Mouse (Mus musculus): ENCODE data around the gene Atp6v0d1. TPM values are rescaled to one million over a fixed set of nuclear protein-coding genes. Genes with fewer than 3 reads are reported as not detected.

Gene Atp6v0d1
- polyA plus RNA-seq, 1 experiment from 2014 or later = 104 TPM

DNA sequence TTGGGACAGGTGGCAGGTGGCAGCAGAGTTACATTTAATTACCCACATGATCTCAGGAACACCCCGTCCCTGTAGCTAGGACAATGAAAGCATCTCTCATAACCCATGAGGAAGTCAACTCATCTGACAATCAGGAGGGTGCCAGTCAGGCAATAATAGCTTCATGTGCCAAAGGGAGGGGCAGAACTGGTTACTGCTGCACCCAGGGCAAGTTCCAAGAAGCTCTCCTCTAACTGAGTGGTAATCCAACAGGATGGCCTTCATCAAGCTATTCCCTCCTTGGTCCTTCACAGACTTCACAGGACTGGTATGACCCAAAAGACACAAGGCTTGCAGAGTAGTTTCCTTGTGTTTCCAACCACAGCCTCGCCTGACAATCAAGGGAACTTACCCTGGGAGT is 15.8 kb downstream of the Atp6v0d1 start:
- Histone ChIP-seq H3K27ac (replicated peaks) (no peak overlapping the region), H3K4me1 (peaks cover 22% of the 10 kb centered on the region), H3K36me3 (no peaks in the 10 kb centered on the region), H3K9ac (no peak overlapping the region), H3K4me2 (replicated peaks) (no peak overlapping the region), H3K9me3 (replicated peaks) (no peaks in the 10 kb centered on the region), H3K4me3 (replicated peaks) (no peak overlapping the region), H3K27me3 (no peaks in the 10 kb centered on the region)
- 70% methylated on average over 2 of the region's 2 CpGs for WGBS
- no peak for ATAC-seq (ENCODE audit: insufficient number of reproducible peaks, low FRiP score, low TSS enrichment, low read depth)

DNA sequence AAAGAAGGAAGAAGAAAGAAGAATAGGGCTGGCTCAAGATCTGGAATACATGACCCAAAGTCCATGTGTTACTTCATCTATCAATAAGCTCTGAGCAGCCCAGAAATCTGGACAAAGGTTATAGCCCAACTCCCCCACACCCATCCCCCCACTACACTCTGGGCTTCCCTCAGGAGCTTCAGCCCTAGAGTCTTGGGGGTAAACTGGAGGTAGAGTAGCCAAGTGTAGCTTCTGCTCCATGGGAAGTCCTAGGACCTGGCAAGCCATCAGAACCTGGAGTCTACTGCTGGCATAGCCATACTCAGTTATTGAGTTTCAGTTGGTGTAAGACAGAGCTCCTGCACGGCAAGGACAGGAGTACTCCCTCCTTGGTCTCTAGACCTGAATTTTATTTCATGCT is 16.3 kb downstream of the Atp6v0d1 start:
- Histone ChIP-seq H3K4me3 (replicated peaks) (no peak overlapping the region), H3K36me3 (no peaks in the 10 kb centered on the region)
- WGBS = 88% methylated on average over 1 of the region's 1 CpGs

DNA sequence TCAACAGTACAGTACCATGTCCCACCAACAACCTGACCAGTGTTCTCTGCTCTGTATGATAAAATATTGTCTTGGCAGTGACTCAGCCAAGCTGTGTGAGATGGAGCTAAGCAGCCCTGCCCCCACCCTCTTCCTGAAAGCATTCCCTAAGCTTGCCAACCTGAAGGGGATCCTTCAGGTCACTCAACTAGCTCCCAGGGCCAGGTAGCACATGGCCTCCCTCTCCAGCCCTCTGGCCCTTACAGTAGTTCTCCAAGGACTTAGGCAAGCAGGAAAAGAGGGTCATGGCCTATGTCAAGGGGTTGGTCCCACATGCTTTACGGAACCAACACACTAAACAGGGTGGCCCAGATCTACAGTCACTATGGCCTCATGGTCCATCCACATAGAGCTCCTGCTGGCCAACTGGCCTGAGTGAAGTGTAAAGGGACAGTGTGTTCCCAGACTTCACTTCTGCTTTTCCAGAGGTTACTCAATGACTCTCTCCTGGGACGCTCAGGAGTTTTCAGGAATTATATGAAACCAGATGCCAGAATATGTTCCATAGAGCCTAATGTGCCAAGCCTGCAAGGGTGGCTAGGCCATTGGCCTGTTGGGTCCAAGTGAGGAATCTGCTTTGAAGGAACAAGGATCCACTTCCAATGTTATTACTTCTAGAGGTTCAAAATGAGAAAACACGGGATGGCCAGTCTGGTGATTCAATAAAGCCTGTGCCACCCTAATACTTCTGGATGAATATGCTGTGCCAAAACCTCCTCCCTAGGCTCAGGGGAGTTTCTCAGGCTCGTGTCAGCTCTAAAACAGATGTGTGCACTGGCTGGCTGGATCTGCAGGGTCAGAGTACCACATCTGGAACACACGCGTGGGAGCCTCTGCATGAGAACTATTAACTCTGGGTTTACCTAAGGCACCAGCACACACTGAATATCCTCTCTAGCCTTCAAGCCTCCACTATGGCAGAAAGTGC is 19.2 kb downstream of the Atp6v0d1 start:
- H3K4me2 ChIP-seq (replicated peaks) = no peak overlapping the region
- WGBS = 58% methylated on average over 6 of the region's 6 CpGs
- no peak overlapping the region for H3K27ac ChIP-seq (replicated peaks)
- ATAC-seq (ENCODE audit: insufficient number of reproducible peaks, low FRiP score, low TSS enrichment, low read depth) = no peak
- H3K4me1 ChIP-seq = peaks cover 35% of the 10 kb centered on the region
- H3K36me3 ChIP-seq = peaks cover 5% of the 10 kb centered on the region; the same call in 1 of the 2 replicates
- H3K9me3 ChIP-seq (replicated peaks) = no peaks in the 10 kb centered on the region
- H3K9ac ChIP-seq = no peak overlapping the region
- no peaks in the 10 kb centered on the region for H3K27me3 ChIP-seq
- H3K4me3 ChIP-seq (replicated peaks) = no peak overlapping the region

More for the DNA sequence above, 16.3 kb downstream of the Atp6v0d1 start:
- no peak for ATAC-seq (ENCODE audit: insufficient number of reproducible peaks, low FRiP score, low TSS enrichment, low read depth)
- Histone ChIP-seq H3K9ac (no peak overlapping the region), H3K4me2 (replicated peaks) (no peak overlapping the region), H3K27me3 (no peaks in the 10 kb centered on the region), H3K4me1 (peaks cover 28% of the 10 kb centered on the region), H3K27ac (replicated peaks) (no peak overlapping the region), H3K9me3 (replicated peaks) (no peaks in the 10 kb centered on the region)

DNA sequence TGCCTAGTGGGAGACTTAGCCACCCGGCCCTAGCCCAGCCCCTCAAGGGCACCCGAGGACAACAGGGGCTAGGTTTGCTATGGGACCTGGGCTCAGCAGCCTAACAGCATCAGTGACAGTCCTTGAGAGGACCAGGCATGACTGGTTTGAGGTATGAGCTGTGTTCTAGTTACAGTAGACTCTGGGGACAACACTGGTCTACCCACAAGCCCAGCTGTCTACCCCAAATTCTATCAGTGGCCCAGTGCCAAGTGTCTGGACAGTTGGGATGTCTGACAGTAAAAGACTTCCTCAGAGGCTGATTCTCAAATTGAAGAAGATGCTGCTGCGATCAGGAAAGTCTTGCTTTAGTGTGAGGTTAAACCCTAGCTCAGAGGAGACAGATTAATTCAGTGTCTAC is 20.6 kb downstream of the Atp6v0d1 start:
- H3K36me3 ChIP-seq = peaks cover 6% of the 10 kb centered on the region; the same call in 1 of the 2 replicates
- 71% methylated on average over 3 of the region's 3 CpGs for WGBS
- H3K4me2 ChIP-seq (replicated peaks) = no peak overlapping the region
- H3K27ac ChIP-seq (replicated peaks) = 0 out of 2 replicates have a peak overlapping the region, but pooled peaks have one; percentile 44
- no peaks in the 10 kb centered on the region for H3K9me3 ChIP-seq (replicated peaks)
- H3K27me3 ChIP-seq = no peaks in the 10 kb centered on the region
- no peak for ATAC-seq (ENCODE audit: insufficient number of reproducible peaks, low FRiP score, low TSS enrichment, low read depth)
- H3K4me3 ChIP-seq (replicated peaks) = no peak overlapping the region
- H3K4me1 ChIP-seq = peaks cover 35% of the 10 kb centered on the region
- H3K9ac ChIP-seq = no peak overlapping the region

DNA sequence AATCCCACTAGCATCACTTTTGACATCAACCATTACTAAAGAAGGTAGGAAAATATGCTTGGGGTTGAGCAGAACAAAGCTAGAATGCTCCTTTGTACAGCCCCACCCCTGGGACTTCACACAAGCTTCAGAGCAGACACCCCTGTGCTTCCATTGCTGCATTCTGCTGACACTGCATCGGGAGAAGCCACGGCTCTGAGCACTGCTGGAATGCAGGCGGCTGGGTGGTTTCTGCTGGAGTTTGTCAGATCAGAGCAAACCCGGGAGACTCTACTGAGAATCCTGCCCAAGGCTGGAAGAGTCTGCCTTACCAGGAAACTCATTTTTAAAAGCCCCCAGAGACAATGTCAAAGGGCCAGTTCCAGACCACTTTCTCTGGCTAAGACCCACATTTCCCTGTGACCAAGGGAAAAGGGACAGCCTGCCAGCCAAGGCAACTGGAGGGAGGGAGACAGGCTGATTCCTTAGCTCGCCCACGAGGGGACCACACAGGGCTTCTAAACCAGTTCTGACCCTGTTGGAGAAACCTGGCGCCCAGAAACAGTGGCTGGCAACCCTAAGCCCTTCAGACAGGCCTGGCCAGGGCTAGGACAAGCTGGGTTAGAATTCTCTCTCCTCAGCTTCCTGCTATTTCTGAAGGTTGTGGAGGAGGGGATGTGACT is 21.2 kb downstream of the Atp6v0d1 start:
- H3K27ac ChIP-seq (replicated peaks) = peak overlapping the region; percentile 44; the same call in 1 of the 2 replicates
- H3K4me2 ChIP-seq (replicated peaks) = no peak overlapping the region
- whole genome bisulfite sequencing = 35% methylated on average over 7 of the region's 7 CpGs
- H3K36me3 ChIP-seq = peaks cover 6% of the 10 kb centered on the region; the same call in 1 of the 2 replicates
- no peaks in the 10 kb centered on the region for H3K27me3 ChIP-seq
- H3K9ac ChIP-seq = no peak overlapping the region
- H3K4me1 ChIP-seq = peaks cover 35% of the 10 kb centered on the region
- H3K9me3 ChIP-seq (replicated peaks) = no peaks in the 10 kb centered on the region
- ATAC-seq (ENCODE audit: insufficient number of reproducible peaks, low FRiP score, low TSS enrichment, low read depth) = no peak
- no peak overlapping the region for H3K4me3 ChIP-seq (replicated peaks)

DNA sequence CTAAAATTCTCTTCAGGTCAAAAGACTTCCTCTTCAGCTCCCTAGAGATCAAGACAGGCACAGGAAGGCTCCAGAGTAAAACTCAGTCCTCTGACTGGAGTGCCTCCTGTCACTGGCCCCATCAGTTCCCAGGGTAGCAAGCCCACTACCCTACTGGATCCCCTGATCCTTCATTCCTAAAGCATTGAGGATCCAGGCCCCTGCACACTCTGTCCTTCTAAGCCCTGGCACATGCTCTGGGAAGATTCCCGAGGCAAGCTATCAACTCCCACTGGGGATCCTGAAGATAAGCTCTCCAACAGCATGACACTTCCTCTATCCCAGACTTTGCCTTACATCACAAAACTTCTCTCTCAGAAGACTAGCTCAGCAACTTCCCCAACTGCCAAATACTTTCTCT is 22.1 kb downstream of the Atp6v0d1 start:
- Histone ChIP-seq H3K27me3 (no peaks in the 10 kb centered on the region), H3K4me3 (replicated peaks) (no peak overlapping the region), H3K9ac (no peak overlapping the region), H3K36me3 (peaks cover 15% of the 10 kb centered on the region), H3K9me3 (replicated peaks) (no peaks in the 10 kb centered on the region), H3K4me2 (replicated peaks) (no peak overlapping the region), H3K27ac (replicated peaks) (no peak overlapping the region), H3K4me1 (peaks cover 35% of the 10 kb centered on the region)
- WGBS = 43% methylated on average over 1 of the region's 1 CpGs
- ATAC-seq (ENCODE audit: insufficient number of reproducible peaks, low FRiP score, low TSS enrichment, low read depth) = no peak

DNA sequence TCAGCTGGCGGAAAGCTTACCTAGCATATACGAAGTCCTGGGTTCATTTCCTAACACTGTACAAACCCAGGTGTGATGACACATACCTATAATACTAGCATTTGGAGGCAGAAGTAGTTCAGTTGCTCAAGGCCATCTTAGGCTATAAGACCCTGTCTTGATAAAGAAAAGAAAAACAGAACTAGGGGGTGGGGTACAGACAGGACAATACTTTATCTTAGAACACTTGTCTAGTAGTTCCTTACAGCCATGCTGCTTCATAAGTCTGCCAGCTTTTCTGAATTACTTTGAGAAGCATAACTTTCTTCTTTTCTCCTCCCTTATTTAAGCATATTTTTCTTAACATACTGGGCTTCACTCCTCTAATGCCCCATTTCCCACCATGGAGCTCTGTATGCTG is 23.0 kb downstream of the Atp6v0d1 start:
- H3K36me3 ChIP-seq = peaks cover 22% of the 10 kb centered on the region
- no peak overlapping the region for H3K9ac ChIP-seq
- peaks cover 35% of the 10 kb centered on the region for H3K4me1 ChIP-seq
- WGBS = 85% methylated on average over 2 of the region's 2 CpGs
- H3K27ac ChIP-seq (replicated peaks) = no peak overlapping the region
- H3K4me3 ChIP-seq (replicated peaks) = no peak overlapping the region
- no peaks in the 10 kb centered on the region for H3K27me3 ChIP-seq
- H3K9me3 ChIP-seq (replicated peaks) = no peaks in the 10 kb centered on the region
- no peak for ATAC-seq (ENCODE audit: insufficient number of reproducible peaks, low FRiP score, low TSS enrichment, low read depth)
- no peak overlapping the region for H3K4me2 ChIP-seq (replicated peaks)

DNA sequence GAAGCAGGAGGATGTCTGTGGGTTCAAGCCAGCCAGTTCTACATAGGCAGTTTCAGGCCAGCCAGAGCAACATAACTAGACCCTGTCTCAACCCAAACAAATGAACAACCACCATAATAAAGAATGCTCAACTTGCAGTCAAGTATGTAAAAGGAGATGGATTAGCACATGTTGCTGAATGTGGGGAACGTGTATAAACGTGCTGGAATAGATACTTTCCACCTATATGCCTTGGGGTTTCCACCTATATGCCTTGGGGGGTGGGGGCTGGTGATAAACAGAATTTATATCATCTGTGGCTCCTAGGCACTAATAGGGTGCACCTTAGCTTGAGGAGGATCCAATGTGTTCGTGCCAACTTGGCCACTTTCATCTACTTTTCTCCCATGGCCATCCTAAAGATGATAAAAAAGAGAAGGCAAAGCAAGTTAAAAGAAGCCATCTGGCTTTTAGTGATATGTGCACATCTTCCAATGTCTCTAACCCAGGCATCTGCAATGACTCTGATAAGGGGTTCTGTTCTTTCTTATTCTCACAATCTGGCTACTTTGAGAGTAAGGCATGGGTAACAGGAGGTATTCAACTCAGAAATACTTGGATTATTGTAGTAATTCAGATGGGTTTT is 23.7 kb downstream of the Atp6v0d1 start:
- WGBS = 74% methylated on average over 3 of the region's 3 CpGs
- peaks cover 34% of the 10 kb centered on the region for H3K4me1 ChIP-seq

DNA sequence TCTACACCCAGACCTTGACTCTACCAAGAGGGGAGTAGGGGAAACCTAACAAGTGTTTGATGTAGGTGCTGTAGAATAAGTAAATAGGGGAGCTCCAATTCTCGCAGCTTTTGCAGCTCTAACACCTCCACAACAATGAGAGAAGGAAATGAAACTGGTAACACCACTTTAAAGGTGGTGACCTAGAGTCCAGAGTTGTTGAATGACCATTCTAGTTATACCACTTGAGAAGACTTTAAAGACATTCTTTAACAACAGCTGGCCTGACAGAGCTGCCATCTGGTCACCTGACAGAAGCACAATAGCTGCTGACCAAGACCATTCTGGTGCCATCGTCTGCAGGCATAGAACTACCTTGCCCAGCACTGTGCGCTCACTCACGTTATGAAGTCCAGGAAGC is 26.9 kb downstream of the Atp6v0d1 start:
- no peak overlapping the region for H3K4me2 ChIP-seq (replicated peaks)
- no peak overlapping the region for H3K9ac ChIP-seq
- no peak overlapping the region for H3K4me3 ChIP-seq (replicated peaks)
- H3K9me3 ChIP-seq (replicated peaks) = no peaks in the 10 kb centered on the region
- H3K27me3 ChIP-seq = no peaks in the 10 kb centered on the region
- no peak overlapping the region for H3K27ac ChIP-seq (replicated peaks)
- H3K36me3 ChIP-seq = peaks cover 42% of the 10 kb centered on the region
- no peak for ATAC-seq (ENCODE audit: insufficient number of reproducible peaks, low FRiP score, low TSS enrichment, low read depth)
- peaks cover 4% of the 10 kb centered on the region; the same call in 1 of the 2 replicates for H3K4me1 ChIP-seq
- 88% methylated on average over 4 of the region's 4 CpGs for WGBS

More for the DNA sequence above, 23.7 kb downstream of the Atp6v0d1 start:
- no peak overlapping the region for H3K9ac ChIP-seq
- H3K4me2 ChIP-seq (replicated peaks) = no peak overlapping the region
- H3K27ac ChIP-seq (replicated peaks) = no peak overlapping the region
- H3K36me3 ChIP-seq = peaks cover 29% of the 10 kb centered on the region
- no peak for ATAC-seq (ENCODE audit: insufficient number of reproducible peaks, low FRiP score, low TSS enrichment, low read depth)
- H3K4me3 ChIP-seq (replicated peaks) = no peak overlapping the region
- no peaks in the 10 kb centered on the region for H3K9me3 ChIP-seq (replicated peaks)
- no peaks in the 10 kb centered on the region for H3K27me3 ChIP-seq

DNA sequence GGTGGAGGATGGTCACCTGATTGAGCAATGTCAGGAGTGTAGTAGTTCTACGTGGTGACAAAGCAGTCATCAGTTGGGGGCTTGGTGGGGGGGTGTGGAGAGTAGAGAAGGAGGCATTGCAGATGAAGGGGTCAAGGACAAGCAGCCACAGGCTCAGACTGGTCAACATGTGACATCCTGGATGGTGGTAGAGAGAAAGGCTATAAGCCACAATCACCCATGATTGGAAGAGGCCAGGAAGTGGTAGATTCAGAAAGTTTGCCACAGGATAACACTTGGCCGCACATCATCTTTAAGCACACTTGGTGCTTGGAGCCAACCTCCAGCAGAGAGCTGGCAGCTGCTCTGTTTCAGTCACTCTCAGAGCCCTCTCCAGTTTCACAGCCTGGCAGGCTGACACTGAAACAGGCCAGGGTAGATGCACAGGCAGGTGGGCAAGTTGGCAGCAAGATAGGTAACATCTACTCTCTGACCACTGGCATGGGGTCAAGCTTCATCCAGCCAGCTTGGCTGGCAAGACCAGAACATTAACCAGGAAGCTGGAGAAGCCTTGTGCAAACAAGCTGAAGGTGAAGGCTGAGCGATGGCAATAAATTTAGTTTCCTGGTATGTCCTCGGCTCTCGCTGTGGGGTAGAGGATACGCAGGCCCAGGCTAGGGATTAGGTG is 28.7 kb downstream of the Atp6v0d1 start:
- Histone ChIP-seq H3K4me1 (peaks cover 8% of the 10 kb centered on the region; the same call in 1 of the 2 replicates), H3K9ac (no peak overlapping the region), H3K27me3 (no peaks in the 10 kb centered on the region), H3K36me3 (peaks cover 42% of the 10 kb centered on the region), H3K27ac (replicated peaks) (no peak overlapping the region), H3K9me3 (replicated peaks) (no peaks in the 10 kb centered on the region), H3K4me2 (replicated peaks) (no peak overlapping the region), H3K4me3 (replicated peaks) (no peak overlapping the region)
- no peak for ATAC-seq (ENCODE audit: insufficient number of reproducible peaks, low FRiP score, low TSS enrichment, low read depth)
- 80% methylated on average over 6 of the region's 6 CpGs for WGBS
